Mouse (Mus musculus) fat pad, adult 2 months (tissue): ENCODE data around the gene Pirb.

ENCODE experiments used
- DNase-seq: peaks from one replicate; pipeline ENCODE4 v3.0.0-alpha.2; 2011; ENCODE audit warnings: low read depth, low spot score; ENCODE audit errors: extremely low read depth

The Pirb gene

DNA sequence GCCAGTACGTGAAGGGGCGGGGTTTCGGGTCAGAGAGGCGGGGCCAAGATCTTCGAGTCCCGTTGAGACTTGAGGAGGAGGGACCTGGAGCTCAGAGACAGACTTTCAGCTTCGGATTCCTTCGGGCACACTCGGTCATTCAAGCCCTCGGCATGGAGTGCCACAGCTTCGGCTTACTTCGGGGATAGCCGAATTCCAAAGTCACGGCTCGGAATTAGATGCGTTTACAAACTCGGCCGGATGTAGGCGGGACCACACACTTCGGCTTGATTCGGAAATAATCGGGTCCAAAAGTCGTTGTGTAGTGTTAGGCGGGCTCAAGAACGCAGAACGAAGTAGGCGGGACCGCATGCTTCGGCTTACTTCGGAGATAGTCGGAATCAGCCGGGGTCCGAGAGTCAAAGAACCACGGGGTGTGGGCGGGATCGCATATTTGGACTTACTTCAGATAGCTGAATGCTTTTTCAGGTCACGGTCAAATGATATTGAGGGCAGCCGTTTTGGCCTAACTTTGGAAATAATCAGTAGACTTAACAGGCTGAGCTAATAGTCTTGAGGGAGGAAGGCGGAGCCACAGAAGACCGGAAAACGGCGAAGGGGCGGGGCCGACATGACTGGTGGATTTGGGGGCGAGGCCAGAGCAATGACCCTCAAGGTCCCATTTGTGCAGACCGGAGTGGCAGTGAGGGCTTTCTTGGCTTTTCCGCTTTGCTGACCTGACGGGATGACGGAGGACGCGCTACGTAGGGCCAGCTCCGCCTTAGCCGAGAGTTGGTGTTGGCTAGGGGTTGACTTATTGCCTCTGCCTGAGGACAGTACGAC is 27.0 kb downstream of the Pirb start, which contains the start of gene Mboat7:
Gene Mboat7, minus strand, starts transcription at position 537 of the 822 bp plus-strand sequence.
- peak; percentile 96 for DNase-seq

DNA sequence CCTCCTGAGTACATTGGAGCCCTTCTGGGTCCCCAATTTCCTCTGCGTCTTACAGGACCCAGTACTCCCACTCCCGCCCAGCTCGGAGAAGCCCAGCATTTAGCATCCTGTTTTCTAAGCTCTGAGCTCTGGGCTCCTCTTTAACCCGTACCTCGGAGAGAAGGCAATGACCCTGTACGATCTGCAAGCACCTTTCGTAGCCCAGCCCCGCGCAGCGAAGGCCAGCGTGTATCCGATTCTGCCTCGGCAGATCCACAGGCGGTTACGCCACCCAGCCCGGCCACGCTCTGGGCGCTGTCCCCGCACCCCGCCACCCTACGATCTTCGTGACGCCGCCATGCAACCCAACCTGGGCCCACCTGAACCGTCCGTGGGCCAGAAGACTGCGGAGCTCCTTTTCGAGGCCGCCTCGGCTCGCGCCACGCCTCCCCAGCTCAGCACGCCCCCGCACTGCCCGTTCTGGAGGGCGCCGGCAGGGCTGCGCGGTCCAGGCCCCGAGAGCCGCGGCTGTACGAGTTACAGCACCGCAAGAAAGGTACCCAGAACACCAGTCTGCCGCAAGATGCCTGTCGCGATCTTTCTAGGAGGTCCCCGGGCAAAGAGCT is 27.7 kb downstream of the Pirb start, which contains the start of gene Tsen34:
Gene Tsen34, plus strand, starts transcription at position 482 of the 605 bp plus-strand sequence.
- no peak for DNase-seq

GRCm38 (mm10) chr7:3691919-3692318 is 28.3 kb downstream of the Pirb start:
- DNase-seq: no peak

DNA sequence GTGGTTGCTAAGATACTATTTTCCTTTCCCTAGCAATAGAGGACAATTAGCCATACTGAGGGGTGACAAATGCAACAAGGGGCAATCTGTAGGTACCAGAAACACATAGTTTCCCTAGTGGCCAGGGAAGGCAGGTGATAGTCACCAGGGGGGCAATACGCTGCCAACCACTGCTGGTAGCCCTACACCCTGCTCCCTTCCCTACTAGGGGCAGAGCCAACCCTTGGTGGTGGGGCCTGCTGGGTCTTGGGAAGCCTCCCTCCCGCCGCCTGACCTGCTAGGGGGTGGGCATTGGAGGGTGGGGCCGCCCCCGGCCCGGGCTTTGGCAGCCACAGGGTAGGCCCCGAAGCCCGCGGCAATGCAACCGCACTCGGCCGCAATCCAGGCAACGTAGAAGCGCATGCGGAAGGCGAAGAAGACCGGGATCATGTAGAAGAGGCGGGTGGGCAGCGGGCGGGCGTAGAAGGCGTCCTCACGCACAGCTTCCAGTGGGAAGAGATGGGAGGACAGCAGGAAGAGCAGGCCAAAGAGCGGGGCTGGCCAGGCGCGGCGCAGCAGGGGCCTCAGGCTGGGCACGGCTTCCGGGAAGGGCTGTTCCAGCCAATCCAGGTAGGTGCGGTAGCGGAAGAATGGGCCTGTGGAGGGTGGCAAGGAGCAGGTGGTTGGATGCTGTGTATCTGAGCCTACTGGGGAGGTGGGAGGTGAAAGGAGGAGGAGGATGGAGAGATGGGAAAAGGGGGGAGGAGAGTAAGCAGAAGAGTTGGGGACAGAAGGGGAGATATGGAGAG is 34.6 kb downstream of the Pirb start:
- no peak for DNase-seq

GRCm38 (mm10) chr7:3684698-3685097 is 35.5 kb downstream of the Pirb start:
- no peak for DNase-seq

GRCm38 (mm10) chr7:3683908-3684550 is 36.2 kb downstream of the Pirb start:
- DNase-seq: no peak

DNA sequence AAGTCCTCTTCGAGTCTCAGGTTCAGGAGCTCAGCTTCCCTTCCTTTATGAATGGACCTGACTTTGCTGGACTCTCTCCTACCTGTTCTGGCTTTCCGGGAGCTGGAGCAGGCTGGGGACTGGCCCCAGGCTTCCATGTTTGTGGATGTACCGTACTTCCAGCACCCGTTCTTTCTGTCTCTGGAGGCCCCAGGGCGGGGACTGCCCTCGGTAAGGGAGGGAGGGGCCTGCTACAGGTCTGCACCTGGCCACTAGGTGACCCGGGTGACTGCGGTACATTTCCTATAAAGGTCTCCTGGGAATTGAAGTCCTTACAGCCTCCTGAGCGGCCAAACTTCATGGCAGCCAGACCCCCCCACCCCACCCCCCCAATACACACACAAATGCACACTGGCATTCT is 42.8 kb downstream of the Pirb start, which contains the start of gene Tmc4:
Gene Tmc4, minus strand, starts transcription at position 212 of the 400 bp plus-strand sequence.
- no peak for DNase-seq

- no peak for DNase-seq
Measured at GRCm38 (mm10) chr7:3676371-3676770, 43.8 kb downstream of the Pirb start.

- no peak for DNase-seq
Measured at GRCm38 (mm10) chr7:3675228-3675548, 45.0 kb downstream of the Pirb start.

DNA sequence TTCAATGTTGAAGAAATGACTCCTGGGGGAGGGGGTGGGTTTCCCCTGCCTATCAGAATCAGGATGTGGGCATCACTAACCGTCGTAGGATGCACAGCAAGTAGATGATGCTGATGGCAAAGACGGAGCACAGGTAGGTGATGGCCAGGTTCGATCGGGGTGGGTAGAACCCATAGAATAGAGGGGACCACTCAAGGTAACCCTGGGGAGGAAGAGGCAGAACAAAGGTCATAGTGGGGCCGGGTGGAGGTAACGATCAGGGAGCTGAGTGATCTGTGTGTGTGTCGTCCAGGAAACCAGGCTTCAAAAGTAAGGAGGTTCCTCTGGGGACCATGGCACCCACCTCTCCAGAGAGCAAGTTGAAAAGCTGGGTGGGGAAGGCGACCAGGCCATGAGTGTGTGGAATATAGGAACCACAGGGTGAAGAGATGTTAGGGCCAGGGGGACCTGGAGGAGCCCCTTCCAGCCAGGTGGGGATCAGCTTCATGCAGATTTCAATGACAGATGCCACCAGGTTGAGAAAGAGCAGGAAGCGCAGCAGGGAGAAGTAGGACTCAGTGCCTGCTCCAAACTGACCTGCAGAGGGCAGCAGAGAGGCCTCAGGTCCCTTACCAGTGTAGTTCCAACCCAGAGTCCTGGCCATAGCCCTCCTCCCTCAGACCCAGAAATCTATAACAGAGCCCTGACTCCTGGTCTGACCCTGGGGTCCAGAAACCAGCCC is 45.5 kb downstream of the Pirb start:
- no peak for DNase-seq

DNA sequence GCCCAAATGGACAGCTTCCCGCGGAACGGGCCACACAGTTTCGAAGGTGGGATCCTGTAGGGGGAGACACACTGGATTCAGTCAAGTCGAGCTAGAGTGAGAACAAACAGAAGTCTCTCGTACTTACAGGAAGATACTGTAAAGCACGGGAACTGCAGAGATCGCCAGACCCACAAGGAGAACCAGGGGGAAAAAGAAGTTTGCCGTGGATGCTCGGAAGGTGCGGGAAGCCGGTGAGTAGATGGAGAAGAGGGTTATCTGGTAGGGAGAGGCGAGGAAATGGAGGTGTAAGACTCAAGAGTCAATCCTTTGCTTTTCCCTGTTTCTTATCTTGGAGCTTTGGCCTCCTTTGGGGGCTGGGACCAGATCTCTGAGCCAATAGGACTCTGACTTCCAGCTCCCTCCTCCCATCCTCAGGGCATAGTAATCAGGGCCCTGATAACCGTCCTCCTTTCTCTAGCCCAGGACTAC is 53.2 kb downstream of the Pirb start:
- no peak for DNase-seq

- peak; percentile 97 for DNase-seq
Measured at GRCm38 (mm10) chr7:3665215-3666114, 54.7 kb downstream of the Pirb start, which contains the start of gene Leng1. Gene Leng1 (minus strand): TSS chr7:3665840.

DNA sequence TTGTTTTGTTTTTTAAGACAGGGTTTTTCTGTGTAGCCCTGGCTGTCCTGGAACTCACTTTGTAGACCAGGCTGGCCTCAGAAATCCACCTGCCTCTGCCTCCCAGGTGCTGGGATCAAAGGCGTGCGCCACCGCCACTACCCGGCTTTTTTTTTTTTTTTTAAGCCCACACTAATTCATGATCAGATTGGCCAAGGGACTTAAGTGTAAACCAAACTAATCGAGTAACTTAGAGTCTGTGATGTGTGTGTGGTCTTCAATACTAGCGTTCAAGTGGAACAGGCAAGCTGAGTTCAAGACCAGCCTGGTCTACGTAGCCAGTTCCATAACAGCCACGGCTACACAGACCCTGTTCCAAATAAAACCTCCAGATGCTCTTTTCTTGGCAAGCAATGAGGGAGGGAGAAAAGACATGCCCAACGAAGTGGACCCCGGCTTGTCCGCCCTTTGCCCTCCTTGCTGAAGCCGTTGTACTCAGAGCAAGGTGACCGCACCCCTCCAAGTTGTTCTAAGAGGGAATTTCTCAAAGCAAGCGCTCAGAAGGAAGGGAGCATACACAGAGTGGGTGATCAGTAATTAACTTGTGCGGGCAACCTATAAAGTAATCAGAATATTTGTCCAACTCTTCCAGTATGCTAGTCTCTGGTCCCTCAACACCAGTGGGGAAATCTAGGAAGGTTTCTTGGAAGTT is 55.5 kb downstream of the Pirb start:
- DNase-seq: no peak
